Mouse (Mus musculus) liver, postnatal 0 days (tissue): ENCODE data around the gene Anapc16. TPM values are rescaled to one million over a fixed set of nuclear protein-coding genes. Genes with fewer than 3 reads are reported as not detected.

Experiments
- ATAC-seq: fragments of 200-750 bp; cut with Nextera tagmentation; 2 replicates; pipeline ENCODE4 v1.8.0; 2017; ENCODE audit warnings: mild to moderate bottlenecking, moderate library complexity
- DNase-seq: peaks from one replicate; pipeline ENCODE4 v3.0.0-alpha.2; 2016
- H3K27ac ChIP-seq: fragments of 300-500 bp; sonication (generic); 2 replicates; pipeline ENCODE4 v1.5.1; 2014; ENCODE audit warnings: antibody characterized with exemption, moderate library complexity, mild to moderate bottlenecking, low read depth
- H3K27me3 ChIP-seq: fragments of 300-500 bp; sonication (generic); 2 replicates; pipeline ENCODE4 v1.6.1; 2014; ENCODE audit warnings: low read length, control low read depth, mixed read lengths; ENCODE audit not compliant: insufficient read depth
- H3K36me3 ChIP-seq: fragments of 300-500 bp; sonication (generic); replicated peaks from 2 replicates; pipeline ENCODE4 v1.6.1; 2014; ENCODE audit warnings: mild to moderate bottlenecking, control low read depth, low read length, moderate library complexity, mixed read lengths; ENCODE audit not compliant: insufficient read depth
- H3K4me1 ChIP-seq: fragments of 300-500 bp; sonication (generic); 2 replicates; pipeline ENCODE4 v1.6.1; 2014; ENCODE audit warnings: antibody characterized with exemption, mild to moderate bottlenecking, control low read depth; ENCODE audit not compliant: insufficient read depth
- H3K4me2 ChIP-seq: fragments of 300-500 bp; sonication (generic); 2 replicates; pipeline ENCODE4 v1.6.1; 2014; ENCODE audit warnings: low read depth, mild to moderate bottlenecking, low read length, moderate library complexity, mixed read lengths
- H3K4me3 ChIP-seq: fragments of 300-500 bp; sonication (generic); 2 replicates; pipeline ENCODE4 v1.5.1; 2014; ENCODE audit warnings: low read depth, low read length
- H3K9ac ChIP-seq: fragments of 300-500 bp; sonication (generic); replicated peaks from 2 replicates; pipeline ENCODE4 v1.6.1; 2014; ENCODE audit warnings: mild to moderate bottlenecking, moderate library complexity
- H3K9me3 ChIP-seq: fragments of 300-500 bp; sonication (generic); 2 replicates; pipeline ENCODE4 v1.6.1; 2016; ENCODE audit warnings: mild to moderate bottlenecking, control low read depth, low read length, mixed read lengths
- CTCF ChIP-seq: sonication (generic); IDR thresholded peaks from 2 replicates; pipeline ENCODE4 v1.5.1; 2016; ENCODE audit warnings: antibody characterized with exemption, low read depth
- EP300 ChIP-seq: IDR thresholded peaks from 2 replicates; pipeline ENCODE4 v1.6.1; 2016; ENCODE audit warnings: antibody characterized with exemption, low read depth, mild to moderate bottlenecking
- WGBS: fragments of 180-500 bp; shearing (Covaris S2); extraction: QIAGEN DNeasy Blood & Tissue Kit; methylation state at CpG from one replicate; pipeline ENCODE4 v1.1.7; 2014; ENCODE audit not compliant: insufficient replicate concordance; 5-methylcytosine and 5-hydroxymethylcytosine counted together
- polyA plus RNA-seq: library from polyadenylated mRNA; unstranded; fragments of >200 nt; fragmentation: Nextera tagmentation; extraction: Ambion mirVana; gene quantifications from 2 replicates; pipeline ENCODE4 v1.2.1, GENCODE M21; 2015

Anapc16 gene
- polyA plus RNA-seq, result 37.3 and 37.7 TPM in 2 replicates

- Histone ChIP-seq H3K27me3 (no peaks in the 10 kb centered on the region), H3K9me3 (no peaks in the 10 kb centered on the region), H3K9ac (peak within 1 kb of the TSS; percentile 85), H3K4me3 (peak within 1 kb of the TSS; percentile 67), H3K4me1 (peaks cover 8% of the 10 kb centered on the region), H3K4me2 (peak within 1 kb of the TSS; percentile 81), H3K27ac (peak within 1 kb of the TSS; percentile 99), H3K36me3 (no peaks in the 10 kb centered on the region; the same call in none of the 2 replicates)
- ATAC-seq (peak; percentile 98), DNase-seq (peak; percentile 99)
- TF ChIP-seq CTCF (no peak), EP300 (no peak; the same call in 1 of the 2 replicates)
- under 1% methylated on average over 49 of the region's 51 CpGs for WGBS
These were observed at the start of gene Anapc16, which contains the start of gene Ascc1 for GRCm38 (mm10) chr10:60002673-60003212. Gene Anapc16, minus strand, starts transcription at chr10:60003135. Gene Ascc1, plus strand, starts transcription at chr10:60002805.

- no peak overlapping the region for H3K4me3 ChIP-seq
- WGBS, result 89% methylated on average over 10 of the region's 10 CpGs
- ATAC-seq (no peak), DNase-seq (no peak)
- no peak overlapping the region for H3K4me2 ChIP-seq
- TF ChIP-seq EP300 (no peak), CTCF (no peak)
- H3K9ac ChIP-seq, result no peak overlapping the region
- no peaks in the 10 kb centered on the region; the same call in 1 of the 2 replicates for H3K9me3 ChIP-seq
- H3K27ac ChIP-seq, result no peak overlapping the region
- no peaks in the 10 kb centered on the region for H3K27me3 ChIP-seq
- H3K36me3 ChIP-seq, result peaks cover 8% of the 10 kb centered on the region; the same call in 1 of the 2 replicates
- H3K4me1 ChIP-seq, result no peaks in the 10 kb centered on the region
These were observed 47.6 kb upstream of the Anapc16 start for GRCm38 (mm10) chr10:60050581-60050980.

GRCm38 (mm10) chr10:60046696-60047095, 43.8 kb upstream of the Anapc16 start:
- Histone ChIP-seq H3K27me3 (0 out of 2 replicates have a peak, but pooled peaks cover 4% of the 10 kb centered on the region), H3K4me1 (no peaks in the 10 kb centered on the region), H3K36me3 (peaks cover 11% of the 10 kb centered on the region; the same call in 1 of the 2 replicates), H3K9ac (no peak overlapping the region), H3K9me3 (no peaks in the 10 kb centered on the region; the same call in 1 of the 2 replicates), H3K4me2 (no peak overlapping the region), H3K4me3 (no peak overlapping the region), H3K27ac (no peak overlapping the region)
- DNase-seq (no peak), ATAC-seq (no peak)
- WGBS, result 72% methylated on average over 5 of the region's 5 CpGs
- TF ChIP-seq EP300 (no peak), CTCF (no peak)

GRCm38 (mm10) chr10:60042350-60042922, 39.5 kb upstream of the Anapc16 start:
- no peaks in the 10 kb centered on the region for H3K9me3 ChIP-seq
- H3K4me3 ChIP-seq, result no peak overlapping the region
- no peaks in the 10 kb centered on the region for H3K4me1 ChIP-seq
- DNase-seq (no peak), ATAC-seq (peak; percentile 83)
- 62% methylated on average over 8 of the region's 8 CpGs for WGBS
- H3K27me3 ChIP-seq, result 0 out of 2 replicates have a peak, but pooled peaks cover 4% of the 10 kb centered on the region
- no peak overlapping the region for H3K27ac ChIP-seq
- TF ChIP-seq EP300 (no peak), CTCF (no peak)
- H3K9ac ChIP-seq, result no peak overlapping the region
- H3K36me3 ChIP-seq, result 0 out of 2 replicates have a peak, but pooled peaks cover 3% of the 10 kb centered on the region
- no peak overlapping the region for H3K4me2 ChIP-seq

GRCm38 (mm10) chr10:60035744-60036143, 32.8 kb upstream of the Anapc16 start:
- ATAC-seq (no peak), DNase-seq (no peak)
- Histone ChIP-seq H3K27me3 (no peaks in the 10 kb centered on the region), H3K4me3 (no peak overlapping the region), H3K4me2 (no peak overlapping the region), H3K27ac (no peak overlapping the region), H3K9me3 (no peaks in the 10 kb centered on the region), H3K4me1 (no peaks in the 10 kb centered on the region), H3K9ac (no peak overlapping the region), H3K36me3 (no peaks in the 10 kb centered on the region)
- peak; percentile 66 for TF ChIP-seq EP300
- TF ChIP-seq CTCF, result no peak
- 47% methylated on average over 4 of the region's 4 CpGs for WGBS

- no peak for DNase-seq
These were observed 31.7 kb upstream of the Anapc16 start for GRCm38 (mm10) chr10:60034621-60035020.

More at GRCm38 (mm10) chr10:60034621-60035020, 31.7 kb upstream of the Anapc16 start:
- no peak overlapping the region for H3K27ac ChIP-seq
- 75% methylated on average over 3 of the region's 3 CpGs for WGBS
- H3K4me3 ChIP-seq, result no peak overlapping the region
- no peaks in the 10 kb centered on the region for H3K36me3 ChIP-seq
- TF ChIP-seq CTCF, result no peak
- no peak for TF ChIP-seq EP300
- no peaks in the 10 kb centered on the region for H3K4me1 ChIP-seq
- ATAC-seq, result no peak
- H3K9me3 ChIP-seq, result no peaks in the 10 kb centered on the region
- H3K4me2 ChIP-seq, result no peak overlapping the region
- H3K27me3 ChIP-seq, result no peaks in the 10 kb centered on the region
- no peak overlapping the region for H3K9ac ChIP-seq
